Mouse (Mus musculus) mature B cell (primary cell): ENCODE data around the gene Acot12.

ENCODE experiments used
- in situ Hi-C: fragments of 300-500 bp; cut with MboI; formaldehyde crosslinking; loops from 2 replicates; pipeline ENCODE4 v1.14.3; 2019

Acot12 gene

DNA sequence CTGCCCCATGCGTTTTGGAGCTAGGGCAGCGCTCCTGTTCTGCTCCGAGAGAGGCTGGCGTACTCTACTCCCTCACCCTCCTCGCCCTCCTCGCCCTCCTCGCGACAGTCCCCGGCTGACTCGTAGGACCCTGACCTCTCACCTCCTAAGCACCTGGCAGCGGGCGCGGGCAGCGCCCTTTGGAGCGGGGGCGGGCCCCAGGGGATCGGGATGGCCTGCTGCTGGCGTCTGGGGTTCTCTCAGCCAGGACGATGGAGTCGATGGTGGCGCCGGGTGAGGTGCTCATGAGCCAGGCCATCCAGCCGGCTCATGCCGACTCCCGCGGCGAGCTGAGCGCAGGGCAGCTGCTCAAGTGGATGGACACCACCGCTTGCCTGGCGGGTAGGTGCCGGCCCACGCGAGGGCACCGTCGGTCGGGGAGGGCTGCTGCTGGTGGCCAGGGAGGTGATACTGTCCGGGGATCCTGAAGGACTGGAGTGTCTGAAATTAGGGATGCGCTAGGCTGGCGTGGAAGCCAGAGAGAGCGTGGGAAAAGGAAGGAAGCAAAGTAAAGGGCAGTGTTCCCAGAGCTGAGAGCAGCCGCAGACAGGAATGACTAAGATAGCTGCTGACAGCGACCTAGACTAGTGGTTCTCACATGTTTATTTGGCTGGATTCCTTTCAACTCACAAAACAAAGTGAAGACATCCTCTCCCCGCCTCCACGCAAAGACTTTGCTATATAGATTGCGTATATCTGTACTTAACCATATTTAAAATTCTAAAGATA, at the start of gene Acot12:
Gene Acot12 (plus strand): TSS at position 233 of the 768 bp plus-strand sequence.
- in situ Hi-C loops = no loop called here

DNA sequence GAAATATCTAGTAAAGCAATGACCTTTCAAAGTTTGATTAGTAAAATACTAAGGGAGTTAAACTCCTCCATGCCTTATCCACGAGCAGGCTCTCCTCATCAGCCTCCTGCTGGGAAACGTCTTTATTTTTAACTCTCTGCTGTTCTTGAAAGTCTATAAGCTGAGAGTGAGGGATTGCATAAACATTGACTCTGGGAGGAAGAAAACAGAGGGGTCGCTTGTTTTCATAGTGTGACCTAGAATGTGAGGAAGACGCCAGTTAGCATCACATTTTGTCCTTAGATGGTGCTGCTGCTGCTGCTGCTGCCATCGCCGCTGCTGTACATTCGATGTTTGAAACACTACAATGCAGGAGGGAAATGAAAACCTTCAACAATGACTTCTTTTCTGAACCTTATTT, 47.7 kb upstream of the Acot12 start:
- in situ Hi-C loops = no loop called here

GRCm38 (mm10) chr13:91695406-91695805, 45.9 kb upstream of the Acot12 start:
- in situ Hi-C loops = no loop called here

DNA sequence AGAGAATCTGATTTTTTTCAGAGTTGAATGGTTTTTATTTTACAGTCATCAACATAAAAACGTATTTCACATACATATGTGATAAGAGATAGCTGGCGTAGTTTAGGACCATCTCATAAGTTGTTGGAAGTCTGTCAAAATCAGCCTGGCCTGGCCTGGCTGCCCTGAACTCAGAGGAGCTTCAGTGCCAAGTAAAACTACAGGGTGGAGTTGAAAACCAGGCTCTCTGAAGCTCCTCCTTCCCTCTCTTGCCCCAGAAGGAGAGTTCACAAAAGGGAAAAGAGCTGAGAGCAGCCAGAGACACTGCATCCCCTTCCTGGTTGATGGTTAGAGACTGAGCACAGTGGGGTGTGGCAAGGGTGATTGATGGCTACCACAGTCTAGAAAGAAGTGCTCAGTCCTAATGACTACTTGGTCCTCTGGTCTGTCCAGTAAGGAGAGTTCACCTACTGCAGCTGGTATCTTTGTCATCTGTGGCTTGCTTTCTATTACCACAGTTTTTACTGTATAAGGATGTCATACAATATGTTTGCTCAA, 45.1 kb upstream of the Acot12 start:
- in situ Hi-C loops = no loop called here

DNA sequence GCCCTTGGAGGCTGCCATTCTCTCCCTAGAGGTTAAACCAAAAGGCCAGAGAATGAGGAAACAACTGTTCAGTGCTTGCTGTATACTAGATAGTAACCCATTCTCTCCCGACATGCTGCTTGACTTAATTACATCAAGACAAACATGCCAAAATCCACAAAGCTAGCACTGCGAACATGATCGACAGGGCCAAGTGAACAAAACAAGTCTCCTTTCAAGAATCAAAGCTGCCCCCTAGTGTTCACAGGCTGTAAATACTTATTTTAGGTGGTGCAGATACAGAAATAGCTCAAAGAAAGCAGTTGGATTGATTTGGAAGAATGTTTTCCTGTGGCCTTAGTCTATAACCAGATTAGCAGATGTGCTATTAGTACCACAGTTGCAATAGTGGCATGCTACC, 44.3 kb upstream of the Acot12 start:
- in situ Hi-C loops = no loop called here

GRCm38 (mm10) chr13:91702337-91702736, 39.0 kb upstream of the Acot12 start:
- in situ Hi-C loops = no loop called here

DNA sequence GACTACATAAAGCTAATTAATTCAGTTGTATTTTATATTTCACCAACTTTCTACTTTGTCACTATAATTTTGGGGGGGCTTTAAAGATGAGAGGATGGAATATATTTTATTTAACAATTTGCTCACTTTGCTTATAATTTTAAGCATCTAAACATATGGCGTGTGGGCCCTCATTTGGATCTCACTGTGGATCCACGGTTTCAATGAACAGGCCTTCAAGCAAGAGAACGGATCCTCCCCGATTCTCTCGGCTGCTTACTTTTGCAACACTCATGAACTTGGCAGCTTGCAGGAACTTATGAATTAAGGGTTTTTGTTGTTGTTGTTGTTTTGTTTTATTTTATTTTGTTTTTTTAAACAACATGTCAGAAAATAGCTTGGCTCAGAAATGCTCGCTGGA, 21.8 kb upstream of the Acot12 start:
- in situ Hi-C loops = no loop called here

GRCm38 (mm10) chr13:91723108-91723735, 18.1 kb upstream of the Acot12 start:
- in situ Hi-C loops = no loop called here

DNA sequence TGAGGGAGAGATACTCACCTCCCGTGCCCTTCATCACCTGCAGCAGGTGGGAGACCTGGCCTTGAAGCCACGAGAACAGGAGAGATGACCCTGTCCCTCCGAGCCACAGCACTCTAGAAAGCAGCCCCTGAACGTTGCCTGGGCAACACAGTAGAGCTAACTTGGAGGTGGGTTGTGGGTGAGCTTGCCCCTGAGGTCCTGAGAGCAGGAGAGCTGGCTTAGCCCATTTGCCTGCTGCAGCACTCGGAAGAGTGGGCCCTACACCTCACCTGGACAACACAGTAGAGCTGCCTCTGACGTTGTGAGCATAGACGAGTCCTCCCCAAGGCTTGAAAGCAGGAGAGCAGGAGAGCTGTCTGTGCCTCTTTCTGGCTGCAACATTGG, 17.6 kb upstream of the Acot12 start:
- in situ Hi-C loops = no loop called here

DNA sequence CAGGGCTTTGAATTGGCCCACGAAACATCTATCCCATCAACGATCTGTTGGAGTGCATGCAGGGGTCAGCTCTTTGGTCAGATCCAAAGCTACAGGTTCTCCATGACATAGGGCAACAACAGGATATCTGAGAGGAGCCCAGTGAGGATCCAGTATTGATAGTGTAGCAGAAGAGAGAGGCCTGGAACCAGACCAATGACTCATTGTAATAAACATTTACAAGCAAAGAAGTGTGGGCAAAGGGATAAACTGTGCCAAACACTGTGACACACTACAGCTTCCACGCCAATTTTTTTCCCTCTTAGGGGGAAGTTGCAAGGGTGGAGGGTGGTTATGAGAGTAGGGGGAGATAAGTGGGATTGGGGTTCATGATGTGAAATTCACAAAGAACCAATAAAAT, 17.1 kb upstream of the Acot12 start:
- in situ Hi-C loops = no loop called here

GRCm38 (mm10) chr13:91725130-91725529, 16.2 kb upstream of the Acot12 start:
- in situ Hi-C loops = no loop called here

DNA sequence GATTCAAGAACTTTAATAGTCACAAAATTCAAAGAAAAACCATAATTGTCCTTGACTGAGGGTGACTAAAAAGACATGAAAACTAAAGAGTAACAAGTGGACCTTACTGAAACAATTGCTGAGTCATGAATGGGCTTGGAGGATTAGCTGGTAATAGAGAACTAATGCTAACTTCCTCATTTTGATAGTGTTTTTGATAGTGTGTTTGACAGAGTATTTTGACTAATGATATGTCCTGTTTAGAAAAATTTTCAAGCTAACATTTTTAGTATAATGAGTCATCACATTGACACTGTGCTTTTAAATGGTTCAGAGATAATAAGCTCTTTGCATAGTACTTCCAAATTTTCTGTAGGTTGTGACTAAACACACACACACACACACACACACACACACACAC, 13.4 kb upstream of the Acot12 start:
- in situ Hi-C loops = no loop called here

GRCm38 (mm10) chr13:91737191-91737590, 4.1 kb upstream of the Acot12 start:
- in situ Hi-C loops = no loop called here

- in situ Hi-C loops = no loop called here
Observed at GRCm38 (mm10) chr13:91740851-91741250, 461 bp upstream of the Acot12 start.

DNA sequence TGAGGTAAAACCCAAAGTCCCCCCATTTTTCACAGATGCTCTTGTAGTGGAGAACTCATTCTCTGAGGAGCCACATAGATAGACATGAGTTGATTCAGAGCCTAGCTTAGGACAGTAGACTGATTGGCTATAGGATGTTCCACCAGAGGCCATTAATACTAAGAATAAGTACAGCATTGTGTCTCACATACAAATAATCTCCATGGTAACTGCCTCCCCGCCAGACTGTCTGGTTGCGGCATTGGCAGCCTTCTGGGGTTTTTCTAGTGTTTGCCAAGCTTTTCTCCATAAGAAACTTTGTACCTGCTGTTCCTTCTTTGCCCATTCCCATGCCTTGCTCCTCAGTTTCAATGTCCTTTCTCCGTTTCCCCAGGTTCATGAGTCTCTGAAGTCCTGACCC, 1.9 kb downstream of the Acot12 start:
- in situ Hi-C loops = no loop called here

DNA sequence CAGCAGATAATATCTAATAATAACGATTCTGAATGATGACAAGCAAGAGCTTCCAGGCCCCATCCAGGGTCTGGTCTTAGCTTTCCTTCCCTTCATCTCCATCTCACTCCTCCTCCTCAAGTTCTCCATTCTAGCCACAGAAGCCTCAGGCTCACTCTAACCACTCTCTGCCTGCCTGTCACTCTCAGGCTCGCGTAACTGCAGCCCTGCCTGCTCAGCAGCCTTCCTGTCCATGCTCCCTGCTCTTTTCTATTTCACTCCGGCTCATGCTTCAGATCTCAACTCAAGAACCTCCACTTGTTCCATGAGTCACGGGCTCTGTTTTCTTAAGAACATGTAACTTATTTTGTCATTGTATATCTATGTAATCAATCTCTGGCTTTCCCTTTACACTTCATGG, 5.2 kb downstream of the Acot12 start:
- in situ Hi-C loops = no loop called here

- in situ Hi-C loops = no loop called here
Observed at GRCm38 (mm10) chr13:91748401-91748800, 7.1 kb downstream of the Acot12 start.

- in situ Hi-C loops = no loop called here
Observed at GRCm38 (mm10) chr13:91749981-91750380, 8.7 kb downstream of the Acot12 start.

GRCm38 (mm10) chr13:91753724-91754123, 12.4 kb downstream of the Acot12 start:
- in situ Hi-C loops = no loop called here

DNA sequence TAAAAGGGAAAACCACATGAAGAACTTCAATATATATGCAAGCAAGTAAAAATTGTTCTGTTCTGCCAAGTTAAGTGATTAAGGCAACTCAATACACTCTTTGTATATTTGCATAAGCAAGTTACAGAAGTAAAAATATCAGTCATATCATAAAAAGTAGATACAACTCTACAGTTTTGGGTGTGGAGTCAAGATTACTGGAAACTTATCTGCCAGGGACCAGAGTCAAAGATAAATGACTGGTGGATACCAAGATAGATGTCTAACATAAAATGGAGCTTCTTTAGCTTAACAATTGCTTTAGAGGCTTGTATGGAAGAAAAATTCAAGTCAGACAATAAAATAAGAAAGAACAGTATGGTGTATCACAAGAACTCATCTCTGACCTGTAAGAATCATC, 13.4 kb downstream of the Acot12 start:
- in situ Hi-C loops = no loop called here

GRCm38 (mm10) chr13:91756230-91756629, 14.9 kb downstream of the Acot12 start:
- in situ Hi-C loops = no loop called here

DNA sequence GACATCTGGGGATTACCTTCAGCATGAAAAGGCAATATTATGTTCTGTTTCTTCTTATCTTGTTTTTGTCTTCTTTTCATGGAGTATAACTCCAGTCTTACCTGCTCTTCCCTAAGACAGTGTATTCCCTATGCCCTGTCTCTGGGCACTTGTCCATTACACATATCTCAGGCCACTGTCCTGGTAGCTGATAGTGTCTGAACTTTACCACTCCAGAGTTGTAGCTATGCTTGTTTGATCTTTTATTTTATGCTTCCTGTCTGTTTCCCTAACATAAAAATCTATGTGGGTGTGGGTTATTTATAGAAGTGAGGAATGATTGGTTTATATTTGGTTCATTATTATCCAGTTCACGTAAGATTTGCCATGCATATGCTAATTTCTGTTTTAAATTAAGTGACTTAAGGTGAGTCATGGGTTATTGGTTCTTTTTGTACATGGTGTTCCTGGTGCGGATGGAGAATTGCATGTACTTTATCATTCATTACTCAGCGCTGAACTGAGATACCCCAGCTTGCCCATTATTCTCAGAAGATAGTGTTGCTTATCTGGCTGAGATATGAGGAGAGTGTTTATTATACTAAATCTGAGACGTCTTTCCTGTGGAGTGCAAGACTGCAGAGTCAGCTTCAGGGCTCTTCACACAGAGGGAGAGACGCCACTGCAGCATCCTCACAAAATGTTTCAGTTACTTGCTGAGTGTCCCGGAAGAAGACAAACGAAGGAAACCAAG, 17.2 kb downstream of the Acot12 start:
- in situ Hi-C loops = no loop called here

DNA sequence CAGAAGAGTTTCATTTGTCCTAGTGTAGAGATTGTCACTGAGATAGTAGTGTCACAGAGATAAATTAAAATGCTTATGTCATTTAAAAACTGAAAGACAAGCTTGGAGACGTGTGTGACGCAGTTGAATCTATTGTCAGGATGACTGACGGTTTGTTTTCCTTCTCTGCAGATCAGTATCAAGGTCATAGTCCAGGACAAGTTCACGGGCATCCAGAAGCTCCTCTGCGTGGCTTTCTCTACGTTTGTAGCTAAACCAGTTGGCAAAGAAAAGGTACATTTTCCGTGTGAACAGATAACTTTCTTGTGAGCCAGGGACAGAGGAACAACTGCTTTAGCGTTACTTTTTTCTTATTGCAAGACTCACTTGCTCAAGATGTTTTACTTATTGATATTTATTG, 18.5 kb downstream of the Acot12 start:
- in situ Hi-C loops = no loop called here
